Mouse (Mus musculus): ENCODE results near the gene Zp2. TPM values are rescaled to one million over a fixed set of nuclear protein-coding genes. Genes with fewer than 3 reads are reported as not detected.

Gene Zp2
- total RNA-seq (2021) (not detected), polyA plus RNA-seq (2012; rRNA removed) (not detected in 2 replicates)
- long read RNA-seq, result 0 reads

GRCm38 (mm10) chr7:120145191-120145590 is at the start of gene Zp2:
Gene Zp2, minus strand, starts transcription at chr7:120145291.
- DNase-seq, result no peak

GRCm38 (mm10) chr7:120192816-120193215 is 47.7 kb upstream of the Zp2 start:
- DNase-seq, result peak; percentile 62

- DNase-seq, result peak; percentile 58
Measured at GRCm38 (mm10) chr7:120192207-120192606, 47.1 kb upstream of the Zp2 start.

DNA sequence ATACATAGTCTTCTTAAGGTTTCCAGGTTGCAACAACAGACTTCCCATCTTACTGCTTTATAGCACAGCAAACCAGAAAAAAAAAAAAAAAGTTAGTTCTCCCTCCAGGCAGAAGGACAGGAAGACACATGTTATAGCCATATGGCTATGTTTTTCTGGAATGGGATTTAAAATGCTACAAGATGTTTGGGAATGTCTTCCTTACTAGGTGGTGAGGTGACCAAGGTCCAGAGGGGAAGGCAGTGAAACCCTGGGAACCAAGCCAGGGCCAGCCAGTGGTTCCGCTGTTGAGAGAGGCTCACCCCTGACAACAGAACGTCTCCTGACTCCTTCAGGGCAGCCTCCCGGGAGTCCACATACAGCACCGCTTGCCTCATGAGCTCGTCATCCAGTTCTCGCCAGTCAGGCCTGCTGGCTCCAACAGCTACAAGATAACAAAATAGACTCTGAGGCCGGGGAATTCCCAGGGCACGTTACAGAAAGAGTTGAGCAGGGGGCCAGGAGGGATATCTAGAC is 45.1 kb upstream of the Zp2 start:
- DNase-seq, result no peak

DNA sequence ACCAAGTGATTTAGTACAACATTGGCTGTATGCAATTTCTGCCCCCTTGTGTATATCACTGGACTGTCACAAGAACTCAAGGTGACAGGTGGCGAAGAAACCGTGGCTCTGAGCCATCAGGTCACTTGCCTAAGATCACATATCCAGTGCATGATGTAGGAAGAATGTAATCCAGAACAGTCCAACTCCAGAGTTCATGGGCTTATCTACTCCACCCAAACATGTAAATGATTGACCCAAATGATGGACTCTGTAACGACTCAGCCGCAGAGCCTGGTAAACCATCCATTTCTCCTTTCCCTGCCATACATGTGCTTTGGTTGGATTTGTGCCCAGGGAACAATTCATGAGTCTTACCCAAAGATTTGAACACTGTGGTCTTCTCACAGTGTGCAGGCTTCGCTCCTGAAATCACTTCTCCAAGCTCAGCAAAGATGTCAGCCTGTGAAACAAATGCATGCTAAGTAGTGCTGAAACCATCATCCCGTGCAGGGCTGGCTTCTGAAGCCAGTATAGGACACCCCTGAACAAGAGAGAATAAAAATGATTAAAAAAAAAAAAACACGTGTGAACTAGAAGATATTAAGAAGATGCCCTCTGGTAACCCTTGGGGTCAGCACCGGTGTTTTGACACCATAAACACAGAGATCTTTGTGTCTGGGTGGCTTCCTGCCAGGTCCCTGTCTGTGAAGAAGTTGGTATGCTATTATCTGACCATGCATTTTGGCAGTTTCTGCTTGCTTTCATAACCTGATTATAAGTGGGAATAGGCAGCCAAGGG is 44.5 kb upstream of the Zp2 start:
- no peak for DNase-seq

- no peak for DNase-seq
Measured at GRCm38 (mm10) chr7:120188946-120189345, 43.9 kb upstream of the Zp2 start.

- no peak for DNase-seq
Measured at GRCm38 (mm10) chr7:120182891-120183290, 37.8 kb upstream of the Zp2 start.

DNA sequence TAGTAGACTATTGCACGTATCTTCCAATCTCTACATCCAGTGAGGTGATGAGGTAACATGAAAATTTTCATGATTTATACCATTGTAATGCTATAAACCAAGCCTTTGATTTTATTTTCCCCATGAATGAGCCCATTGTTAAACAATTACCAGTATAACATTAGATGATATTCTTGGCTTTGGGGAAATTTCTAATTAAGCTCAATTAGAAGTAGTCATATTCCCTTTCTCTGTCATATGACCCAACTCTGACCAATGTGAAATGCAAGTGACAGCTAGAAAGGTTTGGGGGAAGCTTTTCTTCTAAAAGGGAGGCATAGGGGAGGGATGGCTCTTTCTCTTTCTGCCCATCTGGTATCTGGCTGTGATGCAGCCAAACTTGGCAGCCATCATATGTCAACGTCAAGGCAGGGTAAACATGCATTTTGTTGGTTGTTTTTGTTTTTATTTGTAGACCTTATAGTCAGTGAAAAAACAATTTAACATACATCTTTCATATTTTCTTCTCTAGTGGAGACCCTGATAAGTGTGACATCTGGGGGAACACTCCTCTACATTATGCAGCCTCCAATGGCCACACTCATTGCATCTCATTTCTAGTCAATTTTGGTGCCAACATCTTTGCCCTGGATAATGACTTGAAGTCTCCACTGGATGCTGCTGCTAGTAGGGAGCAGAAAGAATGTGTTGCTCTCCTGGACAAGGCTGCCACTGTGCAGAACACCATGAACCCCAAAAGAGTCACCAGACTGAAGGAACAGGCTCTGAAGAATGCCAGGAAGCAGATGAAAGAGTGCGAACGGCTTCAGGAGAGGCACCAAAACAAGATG is 36.5 kb upstream of the Zp2 start:
- DNase-seq, result no peak

- peak; percentile 20 for DNase-seq
Measured at GRCm38 (mm10) chr7:120180547-120180946, 35.5 kb upstream of the Zp2 start.

DNA sequence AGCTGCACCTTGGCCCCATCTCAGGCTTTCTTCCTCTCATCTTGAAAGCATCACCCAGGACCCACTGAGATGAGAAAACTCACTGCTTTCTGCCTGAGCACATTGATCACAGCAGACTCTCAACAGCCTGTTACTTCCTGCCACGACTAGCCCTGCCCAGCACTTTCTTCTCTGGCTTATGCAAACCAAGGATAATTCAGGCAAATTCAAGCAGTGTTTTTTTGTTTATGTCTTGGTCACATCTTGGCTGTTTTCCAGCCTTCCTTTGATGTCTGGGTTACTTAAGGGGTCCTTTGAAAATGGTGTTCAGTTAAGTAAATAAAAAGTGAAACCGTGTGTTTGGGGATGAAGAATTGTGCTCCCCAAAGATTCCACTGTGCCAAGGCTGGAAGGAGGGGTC is 33.8 kb upstream of the Zp2 start:
- DNase-seq, result no peak

DNA sequence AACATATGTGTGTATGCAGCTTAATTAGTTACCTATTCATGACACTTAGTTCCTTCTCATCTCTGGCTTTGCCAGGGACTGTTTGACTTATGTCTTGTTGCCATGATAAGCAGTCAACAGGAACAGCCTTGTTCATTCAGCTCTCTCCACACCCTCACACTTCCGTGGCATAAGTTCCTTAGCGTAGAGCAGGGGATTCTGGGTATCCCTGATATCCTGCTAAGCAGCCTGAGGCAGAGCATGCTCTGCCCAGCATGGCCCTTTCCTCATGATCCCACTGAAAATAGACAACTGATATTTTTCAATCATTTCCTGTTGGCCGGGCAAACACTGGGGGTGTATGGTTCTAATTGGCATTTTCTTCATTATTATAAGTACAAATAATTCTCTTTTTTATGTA is 32.5 kb upstream of the Zp2 start:
- DNase-seq, result no peak

- no peak for DNase-seq
Measured at GRCm38 (mm10) chr7:120174723-120175504, 29.8 kb upstream of the Zp2 start.

DNA sequence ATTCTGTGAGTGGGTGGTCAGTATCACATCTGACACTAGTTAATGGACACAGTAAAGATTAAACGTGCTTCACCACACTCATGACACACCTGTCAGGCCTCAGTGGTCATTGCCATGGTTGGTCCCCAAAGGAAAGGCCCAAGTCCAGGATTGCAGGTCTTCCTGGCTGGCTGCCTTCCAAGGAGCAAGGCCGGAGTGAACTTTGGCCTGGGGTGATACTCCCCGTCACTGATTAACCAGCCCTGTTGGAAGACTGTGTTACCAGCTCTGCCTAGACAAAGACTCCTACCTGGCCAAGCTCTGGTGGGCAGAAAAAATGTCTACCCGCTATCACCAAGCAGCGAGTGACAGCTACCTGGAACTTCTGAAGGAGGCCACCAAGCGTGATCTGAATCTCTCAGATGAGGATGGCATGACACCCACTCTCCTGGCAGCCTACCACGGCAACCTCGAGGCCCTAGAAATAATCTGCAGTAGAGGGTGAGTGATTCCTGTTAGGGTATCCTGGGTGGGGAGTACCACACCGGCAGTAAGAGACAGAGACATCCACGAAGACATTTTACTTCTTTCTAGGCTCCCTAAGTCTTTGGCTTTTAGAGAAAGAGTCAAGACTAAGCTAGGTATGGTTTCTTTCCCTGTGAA is 28.6 kb upstream of the Zp2 start, which contains the start of gene Anks4b:
Gene Anks4b (plus strand): TSS at position 256 of the 642 bp plus-strand sequence.
- peak; percentile 27 for DNase-seq

- DNase-seq, result no peak
Measured at GRCm38 (mm10) chr7:120172188-120172700, 27.2 kb upstream of the Zp2 start.

GRCm38 (mm10) chr7:120163581-120164251 is 18.6 kb upstream of the Zp2 start:
- DNase-seq, result no peak

DNA sequence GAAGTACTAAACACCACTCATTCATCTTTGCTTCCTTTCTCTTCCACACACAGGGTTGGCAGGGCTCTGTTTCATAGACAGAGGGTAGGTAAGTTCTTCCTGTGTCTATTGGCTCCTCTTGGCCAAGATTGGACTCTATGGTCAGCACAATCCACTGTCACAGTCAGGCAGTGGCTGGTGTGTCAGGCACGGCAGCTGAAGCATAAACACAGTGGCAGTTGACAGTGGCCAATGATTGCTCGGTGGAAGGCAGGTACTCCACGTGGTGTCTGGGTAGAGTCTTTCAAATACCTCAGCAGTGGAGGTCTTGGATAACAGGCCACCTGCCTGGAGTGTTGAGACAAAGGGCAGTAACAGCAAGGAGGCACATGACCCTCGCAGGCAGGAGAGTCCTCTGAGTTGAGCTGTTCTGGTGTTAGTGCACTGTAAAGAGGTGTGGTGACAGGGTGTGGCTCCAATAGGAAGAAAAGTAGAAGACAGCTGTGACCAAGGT is 13.1 kb upstream of the Zp2 start:
- DNase-seq, result no peak

- no peak for DNase-seq
Measured at GRCm38 (mm10) chr7:120157575-120158061, 12.5 kb upstream of the Zp2 start.

- no peak for DNase-seq
Measured at GRCm38 (mm10) chr7:120156841-120157409, 11.8 kb upstream of the Zp2 start.

DNA sequence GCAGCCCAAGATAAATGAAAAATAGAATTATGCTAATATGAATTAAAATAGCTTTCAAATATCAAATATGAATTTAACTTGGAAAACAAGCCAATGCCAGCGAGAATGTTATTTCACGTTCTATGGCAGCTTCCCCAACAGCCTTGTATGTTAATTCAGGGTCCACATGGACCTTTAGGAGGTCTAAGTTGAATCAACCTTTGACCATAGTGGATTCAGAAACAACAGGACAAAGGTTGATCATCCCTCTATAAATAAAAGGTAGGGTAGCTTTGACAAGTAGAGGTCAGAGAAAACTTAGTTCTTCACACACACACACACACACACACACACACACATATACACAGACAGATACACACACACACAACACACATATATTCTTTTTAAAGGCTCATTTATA is 5.8 kb upstream of the Zp2 start:
- DNase-seq, result no peak

GRCm38 (mm10) chr7:120150257-120150656 is 5.2 kb upstream of the Zp2 start:
- peak; percentile 18 for DNase-seq

All from adrenal gland, adult 2 months (tissue).